Mouse (Mus musculus): ENCODE measurements at regions not wholly inside any gene's neighbourhood (a gene's known extent, or its start where the extent isn't known, plus 50 kb on each side); places are given as distances from the start of the nearest gene placed in this dataset.
A peak's percentile ranks its signal among the peaks of the same experiment; 100 is the strongest.

- peak in 1 of 2 experiments; percentile 0 for DNase-seq
These were observed 3638.1 kb upstream of the Gm7489 start for GRCm38 (mm10) chr15:50246418-50247186.

GRCm38 (mm10) chr15:50260057-50260456, 3624.6 kb upstream of the Gm7489 start:
- no peak for DNase-seq

- DNase-seq: peak in 1 of 2 experiments; percentile 29
These were observed 3623.3 kb upstream of the Gm7489 start for GRCm38 (mm10) chr15:50261245-50261872.

- DNase-seq: no peak
These were observed 3617.2 kb upstream of the Gm7489 start for GRCm38 (mm10) chr15:50267542-50267941.

- DNase-seq: no peak
These were observed 3613.1 kb upstream of the Gm7489 start for GRCm38 (mm10) chr15:50271646-50272045.

- no peak for DNase-seq
These were observed 3602.1 kb upstream of the Gm7489 start for GRCm38 (mm10) chr15:50282576-50282975.

GRCm38 (mm10) chr15:50283491-50283890, 3601.2 kb upstream of the Gm7489 start:
- DNase-seq: no peak

- no peak for DNase-seq
These were observed 3582.9 kb upstream of the Gm7489 start for GRCm38 (mm10) chr15:50301831-50302230.

GRCm38 (mm10) chr15:50304085-50304484, 3580.6 kb upstream of the Gm7489 start:
- peak in 1 of 2 experiments; percentile 7 for DNase-seq

- DNase-seq: no peak
These were observed 3563.9 kb upstream of the Gm7489 start for GRCm38 (mm10) chr15:50320796-50321195.

GRCm38 (mm10) chr15:50345536-50345935, 3539.2 kb upstream of the Gm7489 start:
- DNase-seq: no peak

- no peak for DNase-seq
These were observed 3537.8 kb upstream of the Gm7489 start for GRCm38 (mm10) chr15:50346953-50347352.

GRCm38 (mm10) chr15:50360033-50360988, 3524.4 kb upstream of the Gm7489 start:
- DNase-seq: no peak

- no peak for DNase-seq
These were observed 3523.4 kb upstream of the Gm7489 start for GRCm38 (mm10) chr15:50361334-50361733.

GRCm38 (mm10) chr15:50361751-50362507, 3522.8 kb upstream of the Gm7489 start:
- peak in 1 of 2 experiments; percentile 35 for DNase-seq

- no peak for DNase-seq
These were observed 3484.5 kb upstream of the Gm7489 start for GRCm38 (mm10) chr15:50400006-50400781.

- DNase-seq: no peak
These were observed 3483.3 kb upstream of the Gm7489 start for GRCm38 (mm10) chr15:50401386-50401785.

- peak in 1 of 2 experiments; percentile 0 for DNase-seq
These were observed 3482.2 kb upstream of the Gm7489 start for GRCm38 (mm10) chr15:50402551-50402950.

GRCm38 (mm10) chr15:50403883-50404282, 3480.8 kb upstream of the Gm7489 start:
- no peak for DNase-seq

- DNase-seq: no peak
These were observed 3475.7 kb upstream of the Gm7489 start for GRCm38 (mm10) chr15:50408985-50409384.

GRCm38 (mm10) chr15:50417641-50418040, 3467.1 kb upstream of the Gm7489 start:
- DNase-seq: no peak
